Mouse (Mus musculus) embryo, embryonic 9.5 days (tissue): Measurements from ENCODE around the gene Tmem269.

ENCODE experiments used
- DNase-seq: peaks from one replicate; pipeline ENCODE4 v3.0.0-alpha.2; 2017; ENCODE audit errors: extremely low spot score

The Tmem269 gene

GRCm38 (mm10) chr4:119181456-119181855 is 36.6 kb downstream of the Tmem269 start:
- no peak for DNase-seq

GRCm38 (mm10) chr4:119180133-119180707 is 37.8 kb downstream of the Tmem269 start:
- DNase-seq = no peak

GRCm38 (mm10) chr4:119178331-119178730 is 39.7 kb downstream of the Tmem269 start:
- DNase-seq = no peak

GRCm38 (mm10) chr4:119177702-119178101 is 40.3 kb downstream of the Tmem269 start:
- DNase-seq = no peak

- peak; percentile 92 for DNase-seq
Observed at GRCm38 (mm10) chr4:119173851-119174453, 44.1 kb downstream of the Tmem269 start, which contains the start of gene Zfp691. TSS of gene Zfp691 (minus strand) at chr4:119174195.

GRCm38 (mm10) chr4:119172919-119173650 is 44.9 kb downstream of the Tmem269 start:
- DNase-seq = no peak

- DNase-seq = peak; percentile 75
Observed at GRCm38 (mm10) chr4:119167663-119168062, 50.4 kb downstream of the Tmem269 start.

GRCm38 (mm10) chr4:119167068-119167467 is 50.9 kb downstream of the Tmem269 start:
- DNase-seq = no peak

- no peak for DNase-seq
Observed at GRCm38 (mm10) chr4:119165916-119166315, 52.1 kb downstream of the Tmem269 start.

- DNase-seq = no peak
Observed at GRCm38 (mm10) chr4:119162990-119163389, 55.0 kb downstream of the Tmem269 start.

GRCm38 (mm10) chr4:119161358-119161757 is 56.7 kb downstream of the Tmem269 start:
- DNase-seq = no peak

- DNase-seq = no peak
Observed at GRCm38 (mm10) chr4:119157891-119158290, 60.1 kb downstream of the Tmem269 start.

GRCm38 (mm10) chr4:119157186-119157585 is 60.8 kb downstream of the Tmem269 start:
- DNase-seq = no peak
